Mouse (Mus musculus): ENCODE results near the gene Gm10134. TPM values are rescaled to one million over a fixed set of nuclear protein-coding genes. Genes with fewer than 3 reads are reported as not detected.

The Gm10134 gene
- total and polyA plus RNA-seq, 2 experiments from 2014 or later, result 0.49 TPM; not detected in 1

GRCm38 (mm10) chr2:28525219-28525942, 19.5 kb downstream of the Gm10134 start:
- H3K4me1 ChIP-seq (ENCODE audit: control insufficient read depth, insufficient read depth), result peaks cover 19% of the 10 kb centered on the region
- peak; percentile 47 for ATAC-seq (ENCODE audit: insufficient read depth, low read depth)
- no peak overlapping the region for H3K4me3 ChIP-seq (ENCODE audit: low read depth, low read length)
- DNase-seq (ENCODE audit: low spot score), result peak; percentile 65
- WGBS, result 34% methylated on average over 11 of the region's 11 CpGs
- no peaks in the 10 kb centered on the region for H3K36me3 ChIP-seq (replicated peaks; ENCODE audit: control insufficient read depth, insufficient read depth, low read length)
- H3K9ac ChIP-seq (replicated peaks; ENCODE audit: low read depth, low read length), result no peak overlapping the region
- H3K4me2 ChIP-seq (ENCODE audit: low read depth, low read length), result no peak overlapping the region
- H3K27me3 ChIP-seq (ENCODE audit: control insufficient read depth, insufficient read depth, low read length), result no peaks in the 10 kb centered on the region
- no peaks in the 10 kb centered on the region for H3K9me3 ChIP-seq (replicated peaks; ENCODE audit: control insufficient read depth, low read length)
- H3K27ac ChIP-seq (ENCODE audit: low read depth), result peak overlapping the region; percentile 74
- TF ChIP-seq EP300 (IDR thresholded peaks at IDR 0.05; ENCODE audit: low read depth), result peak; percentile 60; the same call in 1 of the 2 replicates
- no peak for TF ChIP-seq CTCF (IDR thresholded peaks at IDR 0.05; ENCODE audit: low read depth)

DNA sequence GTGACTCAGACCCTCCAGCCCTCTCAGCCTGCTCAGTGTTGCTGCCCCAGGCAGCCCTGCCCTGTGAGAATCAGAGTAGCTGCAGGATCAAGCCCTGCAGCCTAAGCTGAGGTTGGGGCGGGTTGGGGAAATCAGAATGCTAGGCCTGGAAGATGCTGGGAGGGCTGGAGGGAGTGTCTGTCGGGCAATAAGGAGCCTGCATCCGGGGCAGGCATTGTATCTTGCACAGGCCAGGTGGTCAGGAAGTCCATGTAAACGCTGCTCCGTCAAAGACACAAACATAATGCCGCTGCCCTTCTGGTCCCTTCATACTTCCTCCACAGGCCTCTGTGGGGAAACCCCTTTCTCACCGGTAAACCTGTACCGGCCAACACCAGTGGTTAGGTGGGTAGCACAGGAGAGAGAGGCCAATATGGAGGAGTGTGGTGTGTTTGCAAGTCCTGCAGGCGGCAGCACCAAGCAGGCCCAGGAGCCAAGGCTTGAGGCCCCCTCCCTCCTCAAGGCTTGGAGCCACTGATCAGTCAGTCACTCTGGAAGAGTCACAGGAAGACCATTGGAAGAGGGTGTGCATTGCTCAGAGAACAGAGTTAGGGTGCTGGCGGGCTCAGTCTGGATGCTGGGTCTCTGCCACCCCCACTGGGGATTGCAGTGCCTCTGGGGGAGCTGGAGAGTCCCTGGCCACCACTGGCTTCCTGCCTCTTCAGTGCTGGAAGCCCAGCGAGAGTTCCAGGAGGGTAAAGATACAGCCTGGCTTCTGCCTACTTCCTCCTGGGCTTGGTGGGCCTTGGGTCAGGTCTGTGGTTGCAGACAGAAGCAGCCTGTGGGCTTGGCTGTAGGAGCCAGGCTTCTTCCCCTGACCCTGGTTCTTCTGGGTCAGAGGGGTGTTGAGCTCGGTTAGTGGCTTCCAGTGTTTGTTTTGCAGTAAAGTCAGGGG, 20.3 kb downstream of the Gm10134 start:
- Histone ChIP-seq H3K27ac (ENCODE audit: low read depth) (peak overlapping the region; percentile 74), H3K27me3 (ENCODE audit: control insufficient read depth, insufficient read depth, low read length) (no peaks in the 10 kb centered on the region), H3K4me3 (ENCODE audit: low read depth, low read length) (no peak overlapping the region), H3K9ac (replicated peaks; ENCODE audit: low read depth, low read length) (no peak overlapping the region), H3K4me1 (ENCODE audit: control insufficient read depth, insufficient read depth) (peaks cover 19% of the 10 kb centered on the region), H3K9me3 (replicated peaks; ENCODE audit: control insufficient read depth, low read length) (no peaks in the 10 kb centered on the region), H3K36me3 (replicated peaks; ENCODE audit: control insufficient read depth, insufficient read depth, low read length) (no peaks in the 10 kb centered on the region), H3K4me2 (ENCODE audit: low read depth, low read length) (no peak overlapping the region)
- DNase-seq (ENCODE audit: low spot score), result no peak
- TF ChIP-seq CTCF (IDR thresholded peaks at IDR 0.05; ENCODE audit: low read depth) (peak; percentile 31), EP300 (IDR thresholded peaks at IDR 0.05; ENCODE audit: low read depth) (no peak)
- WGBS, result 48% methylated on average over 12 of the region's 12 CpGs
- ATAC-seq (ENCODE audit: insufficient read depth, low read depth), result peak; percentile 2; the same call in 1 of the 2 replicates

DNA sequence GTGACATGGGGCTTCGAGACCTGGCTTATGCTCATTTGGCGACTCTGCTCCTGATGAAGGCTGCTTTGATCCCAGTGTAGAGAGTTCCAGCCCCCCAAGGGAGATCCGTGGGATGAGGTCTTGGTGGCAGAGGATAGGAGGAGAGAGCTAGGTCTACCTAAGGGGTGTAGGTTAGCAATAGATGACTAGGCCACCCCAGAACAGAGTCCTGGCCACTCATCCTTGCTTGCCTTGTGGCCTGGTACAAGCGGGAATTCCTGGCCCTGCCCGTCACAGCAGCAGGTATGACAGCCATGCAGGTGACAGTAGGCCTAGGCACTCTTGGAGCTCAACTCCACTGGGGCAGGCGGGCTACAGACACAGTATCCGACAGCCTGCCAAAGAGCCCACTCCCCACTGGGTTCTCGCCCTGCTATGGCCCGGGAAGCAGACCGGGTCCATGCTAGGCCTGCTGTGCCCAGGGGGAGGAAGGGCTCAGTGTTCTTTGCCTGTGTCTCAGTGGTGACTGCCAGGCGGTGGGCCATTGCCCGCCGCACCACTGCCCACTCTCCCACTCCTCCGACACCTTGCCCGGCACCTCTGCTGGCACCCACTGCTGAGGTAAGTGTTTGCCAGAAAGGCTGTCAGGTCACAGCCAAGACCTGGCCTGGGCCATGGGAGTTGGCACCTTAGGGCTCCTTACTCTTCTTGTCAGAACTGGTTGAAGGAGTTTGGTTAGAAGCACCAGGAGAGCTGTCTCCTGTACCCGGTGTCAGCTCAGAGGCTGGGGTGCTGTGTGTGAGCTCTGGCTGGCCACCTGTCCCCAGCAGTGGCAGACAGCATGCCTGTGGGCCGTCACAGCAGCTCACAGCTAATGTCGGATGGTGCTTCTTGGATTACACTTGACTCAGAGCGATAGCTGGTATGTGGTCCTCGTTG, 21.8 kb downstream of the Gm10134 start:
- Histone ChIP-seq H3K9me3 (replicated peaks; ENCODE audit: control insufficient read depth, low read length) (no peaks in the 10 kb centered on the region), H3K9ac (replicated peaks; ENCODE audit: low read depth, low read length) (no peak overlapping the region), H3K4me1 (ENCODE audit: control insufficient read depth, insufficient read depth) (peaks cover 20% of the 10 kb centered on the region), H3K4me3 (ENCODE audit: low read depth, low read length) (no peak overlapping the region), H3K27me3 (ENCODE audit: control insufficient read depth, insufficient read depth, low read length) (no peaks in the 10 kb centered on the region), H3K36me3 (replicated peaks; ENCODE audit: control insufficient read depth, insufficient read depth, low read length) (no peaks in the 10 kb centered on the region), H3K27ac (ENCODE audit: low read depth) (no peak overlapping the region), H3K4me2 (ENCODE audit: low read depth, low read length) (no peak overlapping the region)
- ATAC-seq (ENCODE audit: insufficient read depth, low read depth) (no peak), DNase-seq (ENCODE audit: low spot score) (no peak)
- TF ChIP-seq EP300 (IDR thresholded peaks at IDR 0.05; ENCODE audit: low read depth), result no peak
- no peak for TF ChIP-seq CTCF (IDR thresholded peaks at IDR 0.05; ENCODE audit: low read depth)
- WGBS, result 88% methylated on average over 20 of the region's 20 CpGs

DNA sequence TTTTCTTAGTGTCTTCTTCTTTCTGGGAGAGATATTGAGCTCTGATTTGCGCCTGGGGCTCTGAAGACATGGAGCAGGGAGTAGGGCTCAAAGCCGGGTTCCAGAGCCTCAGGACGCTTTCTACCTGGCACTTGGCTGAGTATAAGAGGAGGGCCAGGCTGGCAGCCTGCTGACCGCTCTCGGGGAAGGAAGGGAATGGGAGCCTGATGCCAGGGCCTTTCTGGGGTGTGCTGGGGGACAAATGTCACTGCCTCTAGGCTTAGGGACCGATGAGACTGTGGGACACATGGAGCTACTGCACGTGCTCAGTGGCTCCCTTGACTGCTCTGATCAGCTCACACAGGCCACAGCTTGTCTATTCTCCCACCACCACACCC, 22.4 kb downstream of the Gm10134 start:
- ATAC-seq (ENCODE audit: insufficient read depth, low read depth) (no peak), DNase-seq (ENCODE audit: low spot score) (no peak)
- WGBS, result 88% methylated on average over 7 of the region's 7 CpGs
- Histone ChIP-seq H3K9ac (replicated peaks; ENCODE audit: low read depth, low read length) (no peak overlapping the region), H3K4me1 (ENCODE audit: control insufficient read depth, insufficient read depth) (peaks cover 23% of the 10 kb centered on the region), H3K27ac (ENCODE audit: low read depth) (no peak overlapping the region), H3K4me3 (ENCODE audit: low read depth, low read length) (no peak overlapping the region), H3K9me3 (replicated peaks; ENCODE audit: control insufficient read depth, low read length) (no peaks in the 10 kb centered on the region), H3K4me2 (ENCODE audit: low read depth, low read length) (no peak overlapping the region), H3K36me3 (replicated peaks; ENCODE audit: control insufficient read depth, insufficient read depth, low read length) (no peaks in the 10 kb centered on the region), H3K27me3 (ENCODE audit: control insufficient read depth, insufficient read depth, low read length) (no peaks in the 10 kb centered on the region)
- TF ChIP-seq EP300 (IDR thresholded peaks at IDR 0.05; ENCODE audit: low read depth), result no peak
- no peak for TF ChIP-seq CTCF (IDR thresholded peaks at IDR 0.05; ENCODE audit: low read depth)

DNA sequence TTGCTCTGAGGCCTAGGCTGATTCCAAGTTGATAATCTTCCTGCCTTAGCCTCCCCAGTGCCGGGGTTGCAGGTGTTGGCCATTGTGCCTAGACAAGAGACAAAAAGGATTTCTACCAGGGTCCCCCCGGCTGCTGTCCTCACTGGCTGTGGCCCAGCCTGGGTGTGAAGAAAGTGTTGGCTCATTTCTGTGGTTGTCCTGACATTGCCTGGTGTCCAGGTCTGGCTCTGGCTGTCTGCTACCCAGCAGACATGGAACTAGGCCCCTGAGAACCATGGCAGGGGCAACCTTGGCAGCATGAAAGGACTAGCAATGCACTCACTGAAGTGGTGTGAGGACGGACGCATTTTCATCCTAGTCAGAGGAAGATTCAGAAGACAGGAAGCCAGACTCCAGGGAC, 24.0 kb downstream of the Gm10134 start:
- no peak overlapping the region for H3K4me2 ChIP-seq (ENCODE audit: low read depth, low read length)
- no peaks in the 10 kb centered on the region for H3K27me3 ChIP-seq (ENCODE audit: control insufficient read depth, insufficient read depth, low read length)
- no peak for DNase-seq (ENCODE audit: low spot score)
- H3K9ac ChIP-seq (replicated peaks; ENCODE audit: low read depth, low read length), result no peak overlapping the region
- H3K4me3 ChIP-seq (ENCODE audit: low read depth, low read length), result no peak overlapping the region
- ATAC-seq (ENCODE audit: insufficient read depth, low read depth), result no peak
- 62% methylated on average over 4 of the region's 4 CpGs for whole genome bisulfite sequencing
- H3K36me3 ChIP-seq (replicated peaks; ENCODE audit: control insufficient read depth, insufficient read depth, low read length), result no peaks in the 10 kb centered on the region
- no peak for TF ChIP-seq EP300 (IDR thresholded peaks at IDR 0.05; ENCODE audit: low read depth)
- TF ChIP-seq CTCF (IDR thresholded peaks at IDR 0.05; ENCODE audit: low read depth), result no peak
- no peaks in the 10 kb centered on the region for H3K9me3 ChIP-seq (replicated peaks; ENCODE audit: control insufficient read depth, low read length)
- H3K27ac ChIP-seq (ENCODE audit: low read depth), result no peak overlapping the region
- peaks cover 30% of the 10 kb centered on the region for H3K4me1 ChIP-seq (ENCODE audit: control insufficient read depth, insufficient read depth)

Measured in heart, postnatal 0 days (tissue).